Mouse (Mus musculus) bone marrow macrophage, adult 2 months (primary cell): ENCODE data around the gene Ptges.

Experiments
- CTCF ChIP-seq: IDR thresholded peaks from 2 replicates; pipeline ENCODE4 v1.5.1; 2012; ENCODE audit warnings: low read depth, mild to moderate bottlenecking, low read length, moderate library complexity
- POLR2A ChIP-seq: IDR thresholded peaks from 2 replicates; pipeline ENCODE4 v1.6.1; 2012; ENCODE audit warnings: mild to moderate bottlenecking, low read depth, low read length, borderline replicate concordance

DNA sequence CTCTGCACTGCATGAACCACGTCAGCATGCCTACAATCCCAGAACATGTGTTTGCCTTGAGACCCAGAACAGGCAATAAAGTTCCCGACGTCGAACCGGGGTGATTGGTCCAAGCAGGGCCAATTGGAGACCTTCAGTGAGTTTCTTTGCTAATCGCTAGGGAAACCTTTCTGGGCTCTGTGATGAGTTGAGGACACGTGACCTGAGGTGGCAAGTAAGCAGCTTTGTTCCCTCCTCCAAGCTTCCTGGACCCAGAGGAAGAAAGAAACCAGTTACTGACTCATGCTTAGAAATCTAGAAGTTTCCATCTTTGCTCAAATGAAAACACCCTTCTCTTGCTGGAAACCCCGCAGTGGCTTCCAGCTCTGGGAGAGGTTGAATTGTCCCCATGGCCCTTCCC lies 16.6 kb downstream of the Ptges start:
- TF ChIP-seq CTCF (no peak), POLR2A (no peak)
